Mouse (Mus musculus) ES-Bruce4 (cell line): ENCODE measurements around the gene Dct.

Experiments used
- CTCF ChIP-seq: IDR thresholded peaks from one replicate; pipeline ENCODE4 v1.8.1; 2011; ENCODE audit warnings: low read depth, low read length
- POLR2A ChIP-seq: IDR thresholded peaks from one replicate; pipeline ENCODE4 v1.8.1; 2011; ENCODE audit warnings: low read length; ENCODE audit not compliant: insufficient read depth

DNA sequence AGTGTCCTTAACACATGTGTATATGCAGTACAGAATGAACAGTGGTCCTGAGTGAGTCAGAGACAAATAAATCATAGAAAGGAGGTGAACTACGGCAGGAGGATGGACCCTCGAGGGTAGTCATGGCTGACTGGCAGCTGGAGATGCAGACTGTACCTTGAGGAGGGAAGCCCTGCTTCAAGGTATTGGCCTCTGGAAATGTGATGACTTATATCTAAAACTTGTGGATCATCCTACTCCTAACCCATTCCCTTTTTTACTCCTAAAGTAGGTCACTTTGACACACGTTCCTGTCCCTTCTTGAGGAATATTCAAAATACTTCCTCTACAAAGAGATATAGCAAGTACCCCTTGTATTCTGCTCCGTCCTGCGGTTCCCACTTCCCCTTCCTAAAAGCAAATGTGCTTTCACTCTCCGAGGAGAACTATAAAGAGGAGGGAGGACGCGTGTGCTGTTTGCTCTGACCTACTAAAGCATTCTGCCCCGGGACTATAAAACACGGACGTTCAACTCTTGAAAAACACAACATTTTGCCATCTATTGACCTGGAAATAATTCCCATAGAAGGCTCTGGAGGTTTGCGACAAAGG is 2.3 kb downstream of the Dct start:
- no peak for TF ChIP-seq POLR2A
- TF ChIP-seq CTCF = no peak
